Mouse (Mus musculus) lung, postnatal 0 days (tissue): ENCODE data around the gene Itga11.

Experiments used
- CTCF ChIP-seq: IDR thresholded peaks from 2 replicates; pipeline ENCODE4 v1.5.1; 2016; ENCODE audit warnings: antibody characterized with exemption, mild to moderate bottlenecking
- EP300 ChIP-seq: IDR thresholded peaks from 2 replicates; pipeline ENCODE4 v1.6.1; 2016; ENCODE audit warnings: antibody characterized with exemption, mild to moderate bottlenecking, control low read depth

GRCm38 (mm10) chr9:62765346-62765745 lies 87.7 kb downstream of the Itga11 start:
- TF ChIP-seq CTCF: no peak
- no peak for TF ChIP-seq EP300
